Mouse (Mus musculus): ENCODE measurements around the gene Cacng4. TPM values are rescaled to one million over a fixed set of nuclear protein-coding genes. Genes with fewer than 3 reads are reported as not detected.

Cacng4 gene
- 0.25 and 0.44 TPM in 2 replicates for polyA plus RNA-seq (2012; rRNA removed; ENCODE audit: low replicate concordance)

DNA sequence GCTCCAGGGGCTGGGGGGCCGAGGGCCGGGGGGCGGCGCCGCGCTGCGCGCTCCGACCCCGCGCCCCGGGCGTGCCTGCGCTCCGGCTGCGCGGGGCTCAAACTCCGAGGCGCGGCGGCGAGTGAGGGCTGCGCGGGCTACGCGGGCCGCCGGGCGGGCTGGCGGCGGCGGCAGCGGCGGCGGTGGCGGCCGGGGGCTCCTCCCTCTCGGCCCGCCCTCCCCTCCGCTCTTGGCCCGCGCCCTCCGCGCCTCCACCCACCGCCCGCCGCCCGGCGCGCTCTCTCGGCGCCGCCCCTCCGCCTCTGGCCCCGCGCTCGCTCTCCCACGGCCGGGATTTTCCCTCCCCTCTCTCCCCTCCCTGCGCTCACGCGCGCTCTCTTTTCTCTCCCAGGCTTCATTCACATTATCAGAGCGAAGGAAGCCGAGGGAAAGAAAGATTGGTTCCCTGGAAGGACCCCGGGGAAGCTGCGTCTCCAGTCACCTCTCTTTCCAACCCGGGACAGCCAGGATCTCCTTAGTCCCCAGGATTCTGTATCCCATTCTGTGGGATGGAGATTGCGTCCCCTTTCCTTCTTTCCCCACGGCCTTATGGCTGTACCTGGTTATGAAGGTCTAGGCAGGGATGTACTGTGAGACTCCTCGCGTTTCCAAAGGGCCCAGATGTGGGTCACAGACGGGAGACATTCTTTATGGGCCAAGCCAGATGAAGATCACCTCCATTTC is at the start of gene Cacng4:
Gene Cacng4, minus strand, starts transcription at position 11 of the 723 bp plus-strand sequence.

GRCm38 (mm10) chr11:107716332-107716938 is 77.9 kb downstream of the Cacng4 start, which contains the start of gene Cacng1:
Gene Cacng1, minus strand, starts transcription at chr11:107716522.

Other genes starting within 250 kb of the Cacng4 start
- 15.6 and 19.8 TPM in 2 replicates for gene Helz, start 246.6 kb downstream of the Cacng4 start, polyA plus RNA-seq (2012; rRNA removed; ENCODE audit: low replicate concordance)
- gene Cacng1, start 78.0 kb downstream of the Cacng4 start, polyA plus RNA-seq (2012; rRNA removed; ENCODE audit: low replicate concordance) = not detected in 2 replicates
- gene Cacng5, start 120.5 kb upstream of the Cacng4 start, polyA plus RNA-seq (2012; rRNA removed; ENCODE audit: low replicate concordance) = 0.06 and 0.07 TPM in 2 replicates